Mouse (Mus musculus): Measurements from ENCODE around the gene Tyms. TPM values are rescaled to one million over a fixed set of nuclear protein-coding genes. Genes with fewer than 3 reads are reported as not detected.

The Tyms gene
- polyA plus RNA-seq, 1 experiment from 2014 or later, result 99.3 TPM

DNA sequence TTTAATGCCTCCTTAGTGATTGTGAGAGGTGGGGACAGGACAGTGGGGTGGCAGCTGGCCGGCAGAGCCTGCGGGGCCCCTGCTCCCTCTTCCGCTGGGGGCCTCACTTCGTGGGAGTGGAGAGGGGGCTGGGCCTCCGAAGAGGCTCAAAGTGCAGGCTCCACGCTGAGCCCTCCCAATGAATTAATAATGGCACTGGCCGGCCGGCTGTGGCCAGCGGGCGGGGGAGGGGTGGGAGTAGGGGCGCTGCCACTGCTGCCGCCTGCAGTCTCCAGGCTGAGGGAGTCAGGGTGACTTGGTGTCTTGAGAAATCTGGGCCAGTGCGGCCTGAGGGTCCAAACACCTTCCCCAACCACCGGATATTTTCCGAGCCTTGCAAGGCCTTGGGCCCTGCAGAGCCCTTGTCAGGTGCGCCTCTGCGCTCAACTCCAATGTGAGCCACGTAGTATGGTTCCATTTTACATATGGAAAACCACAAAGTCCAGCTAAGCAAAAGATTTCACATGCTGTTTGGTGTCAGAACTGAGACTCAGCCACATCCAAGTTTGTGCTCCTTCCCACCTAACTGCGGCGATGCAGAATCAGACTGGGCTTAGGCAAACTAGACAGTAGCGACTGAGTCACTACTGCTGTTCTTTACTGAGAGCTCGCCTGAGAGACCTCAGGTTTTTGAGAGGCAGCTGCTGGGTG is 37.1 kb upstream of the Tyms start:
- WGBS, result 2% methylated on average over 22 of the region's 22 CpGs
- Histone ChIP-seq H3K4me2 (replicated peaks) (peak overlapping the region; percentile 45), H3K27ac (peak overlapping the region; percentile 73), H3K27me3 (peaks cover 26% of the 10 kb centered on the region), H3K9ac (replicated peaks) (peak overlapping the region; percentile 45), H3K36me3 (peaks cover 22% of the 10 kb centered on the region), H3K4me3 (replicated peaks) (peak overlapping the region; percentile 18), H3K4me1 (replicated peaks) (peaks cover 80% of the 10 kb centered on the region), H3K9me3 (no peaks in the 10 kb centered on the region)
- no peak for ATAC-seq

DNA sequence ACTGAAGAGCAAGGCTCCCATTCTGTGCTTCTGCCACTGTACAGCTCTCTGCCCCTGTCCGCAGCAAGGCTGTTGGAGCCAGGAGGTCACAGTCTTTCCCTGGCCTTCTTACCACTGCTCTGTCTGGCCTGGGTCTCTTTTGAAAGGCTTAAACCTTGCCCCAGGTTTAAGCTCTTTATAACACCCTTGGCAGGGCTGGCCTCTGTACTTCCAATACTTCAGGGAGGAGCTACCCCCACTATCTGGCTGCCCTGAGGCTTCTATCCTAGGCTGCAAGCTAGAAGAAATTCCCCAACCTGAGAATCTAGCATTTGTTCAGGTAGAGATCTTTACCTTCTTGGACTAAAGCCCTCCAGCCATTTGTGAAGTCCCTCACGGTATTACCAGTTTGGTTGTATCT is 36.5 kb upstream of the Tyms start:
- ATAC-seq, result no peak
- Histone ChIP-seq H3K9me3 (no peaks in the 10 kb centered on the region), H3K36me3 (peaks cover 19% of the 10 kb centered on the region; the same call in 1 of the 2 replicates), H3K27me3 (peaks cover 24% of the 10 kb centered on the region), H3K4me2 (replicated peaks) (peak overlapping the region; percentile 45), H3K4me1 (replicated peaks) (peaks cover 86% of the 10 kb centered on the region), H3K27ac (peak overlapping the region; percentile 73), H3K4me3 (replicated peaks) (no peak overlapping the region), H3K9ac (replicated peaks) (peak overlapping the region; percentile 45; the same call in 1 of the 2 replicates)
- 21% methylated on average over 2 of the region's 2 CpGs for WGBS

DNA sequence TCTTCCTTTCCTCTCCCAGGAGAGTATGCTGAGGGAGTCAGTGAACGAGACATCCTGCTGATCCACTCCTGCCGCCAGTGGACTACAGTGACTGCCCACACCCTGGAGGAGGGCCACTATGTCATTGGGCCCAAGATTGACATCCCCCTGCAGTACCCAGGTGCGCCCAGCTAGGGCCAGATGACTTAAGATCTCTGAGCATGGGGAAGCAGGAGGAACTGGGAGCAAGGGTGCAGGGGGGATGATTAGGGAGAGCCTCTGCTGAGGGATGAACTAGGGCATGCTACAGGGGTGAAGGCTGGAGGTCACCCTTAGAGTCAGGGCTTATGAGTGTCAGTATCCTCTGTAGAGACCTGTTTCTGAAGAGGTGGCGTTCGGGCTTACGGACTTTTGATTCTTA is 34.8 kb upstream of the Tyms start:
- Histone ChIP-seq H3K4me3 (replicated peaks) (peak overlapping the region; percentile 77), H3K4me2 (replicated peaks) (peak overlapping the region; percentile 93), H3K9ac (replicated peaks) (peak overlapping the region; percentile 88; the same call in 1 of the 2 replicates), H3K27ac (peak overlapping the region; percentile 90), H3K27me3 (peaks cover 13% of the 10 kb centered on the region), H3K4me1 (replicated peaks) (peaks cover 72% of the 10 kb centered on the region), H3K9me3 (no peaks in the 10 kb centered on the region), H3K36me3 (peaks cover 14% of the 10 kb centered on the region; the same call in 1 of the 2 replicates)
- 59% methylated on average over 6 of the region's 6 CpGs for WGBS
- ATAC-seq, result no peak

DNA sequence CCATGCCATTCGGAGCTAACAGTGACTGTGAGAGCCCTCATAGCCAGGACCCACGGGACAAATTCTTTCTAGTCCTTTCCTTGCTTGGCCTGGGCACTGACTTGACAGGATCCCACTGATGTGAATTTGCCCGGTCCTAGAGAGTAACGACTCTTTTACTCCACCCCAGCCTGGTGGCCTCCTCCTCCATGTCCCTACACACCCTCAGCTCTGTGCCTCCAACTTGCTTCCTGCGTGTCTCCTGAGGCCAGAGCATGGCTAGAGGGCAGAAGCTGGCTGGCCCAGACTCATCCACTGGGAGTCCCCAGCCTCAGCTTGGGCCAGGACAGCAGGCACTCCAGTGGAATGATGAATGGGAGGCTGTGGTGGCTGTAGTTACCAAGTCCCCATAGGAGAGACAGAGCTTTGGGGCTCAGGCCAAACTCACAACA is 34.2 kb upstream of the Tyms start:
- H3K4me3 ChIP-seq (replicated peaks), result peak overlapping the region; percentile 77
- peaks cover 71% of the 10 kb centered on the region for H3K4me1 ChIP-seq (replicated peaks)
- no peaks in the 10 kb centered on the region for H3K9me3 ChIP-seq
- H3K9ac ChIP-seq (replicated peaks), result peak overlapping the region; percentile 88
- 4% methylated on average over 5 of the region's 5 CpGs for WGBS
- peak overlapping the region; percentile 90 for H3K27ac ChIP-seq
- peaks cover 7% of the 10 kb centered on the region for H3K27me3 ChIP-seq
- ATAC-seq, result peak; percentile 4; the same call in 1 of the 2 replicates
- peak overlapping the region; percentile 93 for H3K4me2 ChIP-seq (replicated peaks)
- peaks cover 13% of the 10 kb centered on the region; the same call in 1 of the 2 replicates for H3K36me3 ChIP-seq

DNA sequence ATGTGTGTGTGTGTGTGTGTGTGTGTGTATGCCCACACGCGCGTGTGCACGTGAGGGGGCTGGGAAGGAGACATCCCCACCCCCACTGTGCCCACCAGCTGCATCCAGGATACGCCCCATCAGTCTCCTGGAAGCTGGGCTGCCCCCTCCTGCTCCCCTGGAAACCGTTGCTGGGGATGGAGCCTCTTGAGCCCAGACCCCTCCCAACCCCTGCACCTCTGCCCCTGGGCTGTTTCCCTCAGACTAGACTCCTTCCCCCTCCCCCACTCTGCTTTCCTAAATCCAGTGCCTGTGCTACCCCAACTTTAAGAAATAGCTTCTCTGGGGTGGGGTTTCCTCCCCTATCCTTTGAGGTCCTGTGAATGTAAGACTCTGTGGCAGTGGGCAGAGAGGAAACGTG is 33.8 kb upstream of the Tyms start:
- peak; percentile 58 for ATAC-seq
- H3K9ac ChIP-seq (replicated peaks), result peak overlapping the region; percentile 88
- WGBS, result under 1% methylated on average over 7 of the region's 7 CpGs

DNA sequence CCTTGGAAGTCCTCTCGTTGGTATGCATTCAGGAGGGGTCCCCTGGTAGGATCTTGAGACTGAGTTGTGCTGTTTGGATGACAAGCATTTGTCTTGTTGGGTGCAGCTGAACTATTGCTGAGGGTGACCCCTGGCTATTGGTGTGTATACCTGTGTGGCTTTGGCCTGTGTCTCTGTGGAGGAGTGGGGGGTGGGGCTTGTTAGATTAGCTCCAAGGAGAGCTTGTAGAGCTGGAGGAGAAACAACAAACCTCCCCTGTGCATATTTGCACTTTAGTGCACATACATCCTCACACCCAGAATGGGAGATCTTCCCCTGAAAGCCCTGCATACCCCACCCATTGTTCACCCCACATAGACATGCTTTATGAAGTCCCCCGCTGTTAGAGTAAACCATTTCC is 33.3 kb upstream of the Tyms start:
- ATAC-seq, result no peak
- WGBS, result 0% methylated on average over 2 of the region's 2 CpGs
- H3K36me3 ChIP-seq, result 0 out of 2 replicates have a peak, but pooled peaks cover 5% of the 10 kb centered on the region
- H3K4me2 ChIP-seq (replicated peaks), result peak overlapping the region; percentile 93
- H3K27ac ChIP-seq, result peak overlapping the region; percentile 90
- peak overlapping the region; percentile 88 for H3K9ac ChIP-seq (replicated peaks)
- H3K9me3 ChIP-seq, result no peaks in the 10 kb centered on the region
- peaks cover 68% of the 10 kb centered on the region for H3K4me1 ChIP-seq (replicated peaks)
- peak overlapping the region; percentile 77 for H3K4me3 ChIP-seq (replicated peaks)
- peaks cover 2% of the 10 kb centered on the region; the same call in 1 of the 2 replicates for H3K27me3 ChIP-seq

More for the DNA sequence above, 33.8 kb upstream of the Tyms start:
- H3K4me3 ChIP-seq (replicated peaks), result peak overlapping the region; percentile 77
- peak overlapping the region; percentile 93 for H3K4me2 ChIP-seq (replicated peaks)
- no peaks in the 10 kb centered on the region for H3K9me3 ChIP-seq
- H3K27me3 ChIP-seq, result peaks cover 2% of the 10 kb centered on the region; the same call in 1 of the 2 replicates
- peaks cover 71% of the 10 kb centered on the region for H3K4me1 ChIP-seq (replicated peaks)
- peak overlapping the region; percentile 90 for H3K27ac ChIP-seq
- H3K36me3 ChIP-seq, result peaks cover 9% of the 10 kb centered on the region; the same call in 1 of the 2 replicates

DNA sequence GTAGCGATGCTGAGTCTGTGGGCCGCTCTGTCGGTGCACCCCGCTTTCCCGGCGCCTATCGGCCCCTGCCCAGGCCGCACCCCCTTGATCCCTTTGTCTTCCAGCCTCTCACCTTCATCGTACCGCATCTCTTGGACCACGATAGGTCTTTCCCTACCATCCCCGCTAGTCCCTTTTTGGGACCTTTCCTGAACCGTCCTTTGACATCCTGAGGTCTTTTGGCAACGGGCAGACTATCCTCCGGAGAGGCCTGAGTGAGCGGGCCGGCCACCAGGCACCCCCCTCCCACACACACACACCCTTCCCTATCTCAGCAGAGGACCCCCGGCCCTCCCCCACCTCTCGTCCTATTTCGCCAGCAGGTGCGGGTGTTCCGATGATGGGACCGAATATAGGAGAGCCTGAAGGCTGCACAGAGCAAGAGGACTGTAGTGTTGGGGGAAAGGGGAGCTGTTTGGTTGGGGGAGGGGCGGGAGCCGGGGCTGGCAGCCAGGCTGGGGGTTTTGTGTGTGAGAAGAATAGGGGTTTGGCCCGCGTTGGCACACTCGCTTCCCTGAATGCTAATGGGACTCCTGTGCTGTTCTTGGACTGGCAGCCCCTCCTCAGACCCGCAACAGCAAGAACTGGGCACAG is 32.4 kb upstream of the Tyms start, which contains the start of gene 3110082J24Rik:
Gene 3110082J24Rik, minus strand, starts transcription at position 419 of the 633 bp plus-strand sequence.
- peak; percentile 61 for ATAC-seq
- H3K36me3 ChIP-seq, result 0 out of 2 replicates have a peak, but pooled peaks cover 2% of the 10 kb centered on the region
- H3K4me3 ChIP-seq (replicated peaks), result peak within 1 kb of the TSS; percentile 77
- H3K4me2 ChIP-seq (replicated peaks), result peak within 1 kb of the TSS; percentile 93
- H3K9me3 ChIP-seq, result no peaks in the 10 kb centered on the region
- peak within 1 kb of the TSS; percentile 88 for H3K9ac ChIP-seq (replicated peaks)
- H3K27ac ChIP-seq, result peak within 1 kb of the TSS; percentile 90
- 0 out of 2 replicates have a peak, but pooled peaks cover 2% of the 10 kb centered on the region for H3K27me3 ChIP-seq
- H3K4me1 ChIP-seq (replicated peaks), result peaks cover 58% of the 10 kb centered on the region
- under 1% methylated on average over 27 of the region's 29 CpGs for WGBS

DNA sequence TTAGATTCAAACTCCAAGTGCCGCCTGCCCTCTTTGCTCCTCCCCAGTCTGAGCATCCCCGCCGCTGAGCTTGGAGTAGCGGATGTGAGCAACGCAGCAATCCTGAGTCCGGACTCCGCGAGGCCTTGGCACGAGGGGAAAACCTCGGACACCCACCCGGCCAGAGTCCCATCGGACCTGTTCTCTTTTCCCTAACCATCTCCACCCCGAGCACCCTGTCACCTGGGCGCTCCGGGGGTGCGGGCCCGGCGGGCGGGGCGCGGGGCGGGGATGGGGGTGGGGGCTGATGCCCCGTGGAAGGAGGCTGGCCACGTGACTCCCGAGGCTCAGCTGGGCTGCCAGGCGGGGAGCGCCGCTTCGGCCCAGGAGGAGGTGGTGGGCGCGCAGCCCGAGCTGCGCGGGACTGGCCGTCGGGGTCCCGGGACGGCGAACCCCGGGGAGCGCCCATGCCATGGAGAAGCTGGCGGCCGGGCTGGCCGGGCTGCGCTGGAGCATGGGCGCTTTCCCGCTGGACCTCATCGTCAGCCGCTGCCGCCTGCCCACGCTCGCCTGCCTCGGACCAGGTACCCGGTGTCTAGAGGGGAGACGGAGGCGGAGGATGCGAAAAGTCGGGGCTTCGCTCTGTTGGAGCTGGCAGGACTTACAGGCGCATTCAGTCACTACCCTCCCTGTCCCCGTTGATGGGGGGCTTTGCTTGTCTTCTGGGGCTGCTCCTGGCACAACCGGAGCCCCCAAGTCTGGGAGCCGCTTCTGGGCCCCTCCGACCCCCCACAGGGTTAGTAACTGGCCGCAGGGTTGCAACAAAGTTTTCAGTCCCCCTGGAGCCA is 31.6 kb upstream of the Tyms start, which contains the start of gene Garem2:
Gene Garem2, plus strand, starts transcription at position 321 of the 827 bp plus-strand sequence.
- WGBS, result under 1% methylated on average over 63 of the region's 65 CpGs
- peak within 1 kb of the TSS; percentile 88 for H3K9ac ChIP-seq (replicated peaks)
- peak within 1 kb of the TSS; percentile 77 for H3K4me3 ChIP-seq (replicated peaks)
- 0 out of 2 replicates have a peak, but pooled peaks cover 2% of the 10 kb centered on the region for H3K27me3 ChIP-seq
- peak within 1 kb of the TSS; percentile 90 for H3K27ac ChIP-seq
- peak within 1 kb of the TSS; percentile 93 for H3K4me2 ChIP-seq (replicated peaks)
- H3K36me3 ChIP-seq, result 0 out of 2 replicates have a peak, but pooled peaks cover 2% of the 10 kb centered on the region
- peaks cover 51% of the 10 kb centered on the region for H3K4me1 ChIP-seq (replicated peaks)
- H3K9me3 ChIP-seq, result no peaks in the 10 kb centered on the region
- ATAC-seq, result peak; percentile 49

DNA sequence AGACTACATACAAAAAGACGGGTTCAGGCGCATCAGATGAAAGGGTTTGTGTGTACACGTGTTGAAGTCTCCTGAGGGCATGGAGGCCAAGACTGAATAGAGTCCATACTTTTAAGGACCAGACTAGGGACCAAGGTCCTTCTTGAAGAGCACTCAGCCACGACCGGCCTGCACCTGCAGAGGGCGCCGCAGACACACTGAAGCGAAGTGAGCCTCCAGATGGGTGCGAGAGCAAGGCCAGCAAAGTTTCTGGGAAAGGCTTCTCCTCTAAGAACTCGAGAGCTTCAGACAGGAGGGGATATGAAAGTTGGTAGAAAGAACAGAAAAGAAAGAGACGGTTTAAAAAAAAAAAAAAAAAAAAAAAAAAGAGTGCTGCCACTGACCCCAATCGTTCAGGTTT is 30.9 kb upstream of the Tyms start:
- Histone ChIP-seq H3K36me3 (0 out of 2 replicates have a peak, but pooled peaks cover 2% of the 10 kb centered on the region), H3K9me3 (no peaks in the 10 kb centered on the region), H3K27ac (no peak overlapping the region), H3K4me1 (replicated peaks) (peaks cover 44% of the 10 kb centered on the region), H3K9ac (replicated peaks) (no peak overlapping the region), H3K27me3 (0 out of 2 replicates have a peak, but pooled peaks cover 2% of the 10 kb centered on the region), H3K4me3 (replicated peaks) (peak overlapping the region; percentile 77), H3K4me2 (replicated peaks) (peak overlapping the region; percentile 93)
- 2% methylated on average over 12 of the region's 12 CpGs for WGBS
- no peak for ATAC-seq

DNA sequence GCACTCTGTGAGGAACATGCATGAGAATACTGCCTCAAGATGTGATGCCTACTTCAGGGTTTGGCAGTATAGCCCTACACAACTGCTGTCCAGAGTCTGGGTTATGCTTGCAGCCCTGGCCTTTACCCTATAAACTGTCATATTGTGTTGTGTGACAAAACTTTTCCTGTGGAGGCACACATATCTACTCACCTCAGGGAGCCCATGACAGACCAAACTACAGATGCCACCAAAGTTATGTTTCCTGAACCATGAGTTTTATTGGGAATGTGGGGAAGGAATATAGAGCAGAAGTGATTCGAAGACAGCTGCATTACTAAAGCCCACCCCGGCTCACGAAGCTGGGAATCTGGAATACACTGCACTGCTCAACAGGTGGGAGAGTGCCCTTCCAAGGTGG is 29.9 kb upstream of the Tyms start:
- H3K4me1 ChIP-seq (replicated peaks), result peaks cover 36% of the 10 kb centered on the region
- H3K9ac ChIP-seq (replicated peaks), result no peak overlapping the region
- 0 out of 2 replicates have a peak, but pooled peaks cover 2% of the 10 kb centered on the region for H3K36me3 ChIP-seq
- no peaks in the 10 kb centered on the region for H3K9me3 ChIP-seq
- ATAC-seq, result no peak
- no peak overlapping the region for H3K4me2 ChIP-seq (replicated peaks)
- no peak overlapping the region for H3K27ac ChIP-seq
- H3K4me3 ChIP-seq (replicated peaks), result no peak overlapping the region
- WGBS, result 88% methylated on average over 3 of the region's 3 CpGs
- 0 out of 2 replicates have a peak, but pooled peaks cover 2% of the 10 kb centered on the region for H3K27me3 ChIP-seq

DNA sequence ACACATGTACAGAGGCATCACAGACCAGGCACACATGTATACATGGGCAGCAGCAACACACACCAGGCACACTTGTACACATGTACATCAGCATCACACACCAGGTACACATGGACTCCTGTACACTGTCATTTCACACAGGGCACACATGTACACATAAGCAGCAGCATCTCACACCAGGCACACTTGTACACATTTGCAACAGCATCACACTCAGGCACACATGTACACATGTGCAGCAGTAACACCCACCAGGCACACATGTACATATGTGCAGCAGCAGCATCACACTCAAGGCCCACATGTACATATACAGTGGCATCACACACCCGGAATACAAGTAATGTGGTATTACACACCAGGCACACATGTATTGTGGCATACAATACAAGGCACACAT is 24.8 kb upstream of the Tyms start:
- Histone ChIP-seq H3K4me1 (replicated peaks) (no peaks in the 10 kb centered on the region), H3K36me3 (no peaks in the 10 kb centered on the region), H3K4me2 (replicated peaks) (no peak overlapping the region), H3K9ac (replicated peaks) (no peak overlapping the region), H3K4me3 (replicated peaks) (no peak overlapping the region), H3K9me3 (no peaks in the 10 kb centered on the region), H3K27ac (no peak overlapping the region), H3K27me3 (no peaks in the 10 kb centered on the region)
- no peak for ATAC-seq
- 93% methylated on average over 1 of the region's 1 CpGs for WGBS
